Mouse (Mus musculus): ENCODE data around the gene Gm49336.

- TF ChIP-seq CTCF (IDR thresholded peaks at IDR 0.05; ENCODE audit: control insufficient read depth, insufficient read depth, insufficient read length) = no peak
- no peak for TF ChIP-seq FOSL1 (IDR thresholded peaks at IDR 0.05; ENCODE audit: insufficient read depth, low read length, poor library complexity, severe bottlenecking)
- TF ChIP-seq USF1 (IDR thresholded peaks at IDR 0.05; ENCODE audit: low read depth) = no peak
Measured at GRCm38 (mm10) chr14:60295531-60295930, 44.2 kb upstream of the Gm49336 start.

Measured in C2C12 (cell line).